Mouse (Mus musculus) stomach, postnatal 0 days (tissue): ENCODE data around the gene Zer1. TPM values are rescaled to one million over a fixed set of nuclear protein-coding genes. Genes with fewer than 3 reads are reported as not detected.
A peak's percentile ranks its signal among the peaks of the same experiment; 100 is the strongest.
"Not testable (repeated sequence)": the region's sequence is repeated elsewhere in the genome, so short reads cannot be mapped to it uniquely, and the experiment has no call there.

ENCODE experiments used
- ATAC-seq: fragments of 200-750 bp; cut with Nextera tagmentation; 2 replicates; pipeline ENCODE4 v1.8.0; 2017; ENCODE audit not compliant: low FRiP score, low TSS enrichment
- DNase-seq: peaks from one replicate; pipeline ENCODE4 v3.0.0-alpha.2; 2016; ENCODE audit warnings: low spot score
- H3K27ac ChIP-seq: fragments of 300-500 bp; sonication (generic); replicated peaks from 2 replicates; pipeline ENCODE4 v1.5.1; 2014; ENCODE audit warnings: mild to moderate bottlenecking, control low read depth
- H3K27me3 ChIP-seq: fragments of 300-500 bp; sonication (generic); 2 replicates; pipeline ENCODE4 v1.6.1; 2014; ENCODE audit warnings: low read length; ENCODE audit not compliant: control insufficient read depth, insufficient read depth
- H3K36me3 ChIP-seq: fragments of 300-500 bp; sonication (generic); 2 replicates; pipeline ENCODE4 v1.6.1; 2014; ENCODE audit warnings: low read length, mixed read lengths; ENCODE audit not compliant: control insufficient read depth, insufficient read depth
- H3K4me1 ChIP-seq: fragments of 300-500 bp; sonication (generic); replicated peaks from 2 replicates; pipeline ENCODE4 v1.6.1; 2014; ENCODE audit warnings: antibody characterized with exemption; ENCODE audit not compliant: control insufficient read depth, insufficient read depth
- H3K4me2 ChIP-seq: fragments of 300-500 bp; sonication (generic); replicated peaks from 2 replicates; pipeline ENCODE4 v1.6.1; 2014; ENCODE audit warnings: low read depth, mild to moderate bottlenecking, control low read depth, moderate library complexity
- H3K4me3 ChIP-seq: fragments of 300-500 bp; sonication (generic); 2 replicates; pipeline ENCODE4 v1.5.1; 2014; ENCODE audit warnings: low read depth, low read length, control low read depth
- H3K9ac ChIP-seq: fragments of 300-500 bp; sonication (generic); 2 replicates; pipeline ENCODE4 v1.6.1; 2014; ENCODE audit warnings: mild to moderate bottlenecking, low read length, control low read depth, mixed read lengths
- H3K9me3 ChIP-seq: fragments of 300-500 bp; sonication (generic); 2 replicates; pipeline ENCODE4 v1.6.1; 2016; ENCODE audit warnings: low read length; ENCODE audit not compliant: control insufficient read depth
- CTCF ChIP-seq: IDR thresholded peaks from 2 replicates; pipeline ENCODE4 v1.5.1; 2016; ENCODE audit warnings: antibody characterized with exemption, low read depth, mild to moderate bottlenecking, moderate library complexity
- EP300 ChIP-seq: optimal IDR thresholded peaks from 2 replicates; pipeline ENCODE3; 2016; ENCODE audit warnings: antibody characterized with exemption
- WGBS: fragments of 180-500 bp; shearing (Covaris S2); extraction: QIAGEN DNeasy Blood & Tissue Kit; methylation state at CpG from one replicate; pipeline ENCODE4 v1.1.7; 2014; 5-methylcytosine and 5-hydroxymethylcytosine counted together
- polyA plus RNA-seq: library from polyadenylated mRNA; unstranded; fragments of >200 nt; fragmentation: Nextera tagmentation; extraction: Ambion mirVana; gene quantifications from 2 replicates; pipeline ENCODE4 v1.2.1, GENCODE M21; 2015

Gene Zer1
- polyA plus RNA-seq, 1 experiment from 2014 or later, result 3.1 TPM

DNA sequence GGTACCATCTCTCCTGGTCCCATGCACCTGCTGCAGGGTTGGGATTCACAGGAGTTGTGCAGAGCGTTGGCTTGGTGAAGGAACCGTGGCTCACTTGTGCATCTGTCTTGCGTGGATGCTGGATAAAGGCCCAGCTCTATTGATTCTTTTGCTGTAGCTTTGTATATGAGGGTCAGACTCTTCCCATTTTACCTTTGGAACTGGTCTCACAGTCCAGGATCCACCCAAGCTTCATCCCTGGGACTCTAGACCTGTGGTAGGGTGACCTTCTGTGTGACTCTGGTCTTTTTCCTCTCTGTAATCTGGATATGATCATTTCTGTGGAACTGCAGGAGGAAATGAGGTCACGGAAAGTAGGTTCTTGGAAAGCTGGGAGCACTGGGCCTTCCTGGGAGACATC is 20.1 kb upstream of the Zer1 start:
- no peak overlapping the region for H3K4me2 ChIP-seq
- H3K4me3 ChIP-seq, result no peak overlapping the region
- H3K27me3 ChIP-seq, result no peaks in the 10 kb centered on the region
- peaks cover 53% of the 10 kb centered on the region for H3K36me3 ChIP-seq
- DNase-seq (no peak), ATAC-seq (no peak)
- H3K9me3 ChIP-seq, result no peaks in the 10 kb centered on the region
- no peaks in the 10 kb centered on the region for H3K4me1 ChIP-seq
- H3K27ac ChIP-seq, result no peak overlapping the region
- TF ChIP-seq EP300, result no peak
- TF ChIP-seq CTCF, result no peak
- WGBS, result 96% methylated on average over 4 of the region's 4 CpGs
- no peak overlapping the region for H3K9ac ChIP-seq

DNA sequence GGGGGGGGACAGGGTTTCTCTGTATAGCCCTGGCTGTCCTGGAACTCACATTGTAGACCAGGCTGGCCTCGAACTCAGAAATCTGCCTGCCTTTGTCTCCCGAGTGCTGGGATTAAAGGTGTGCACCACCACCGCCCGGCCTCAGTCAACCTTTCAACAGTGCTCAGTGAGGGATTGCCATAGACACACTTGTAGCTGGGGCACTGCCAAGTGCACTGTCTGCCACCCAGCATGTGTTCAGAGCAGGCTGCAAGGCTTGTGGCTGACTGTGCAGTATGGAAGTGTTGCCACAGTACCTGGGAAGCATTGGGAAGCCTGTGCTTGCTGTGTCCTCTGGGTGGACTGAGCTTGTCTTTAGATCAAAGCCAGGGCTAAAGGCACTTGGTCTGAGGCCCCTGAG is 15.6 kb upstream of the Zer1 start:
- not testable (repeated sequence) for H3K27me3 ChIP-seq, H3K9ac ChIP-seq, H3K4me1 ChIP-seq, ATAC-seq, DNase-seq, H3K27ac ChIP-seq, H3K9me3 ChIP-seq, H3K4me2 ChIP-seq, H3K4me3 ChIP-seq
- WGBS, result 85% methylated on average over 4 of the region's 4 CpGs
- H3K36me3 ChIP-seq, result peaks cover 31% of the 10 kb centered on the region

DNA sequence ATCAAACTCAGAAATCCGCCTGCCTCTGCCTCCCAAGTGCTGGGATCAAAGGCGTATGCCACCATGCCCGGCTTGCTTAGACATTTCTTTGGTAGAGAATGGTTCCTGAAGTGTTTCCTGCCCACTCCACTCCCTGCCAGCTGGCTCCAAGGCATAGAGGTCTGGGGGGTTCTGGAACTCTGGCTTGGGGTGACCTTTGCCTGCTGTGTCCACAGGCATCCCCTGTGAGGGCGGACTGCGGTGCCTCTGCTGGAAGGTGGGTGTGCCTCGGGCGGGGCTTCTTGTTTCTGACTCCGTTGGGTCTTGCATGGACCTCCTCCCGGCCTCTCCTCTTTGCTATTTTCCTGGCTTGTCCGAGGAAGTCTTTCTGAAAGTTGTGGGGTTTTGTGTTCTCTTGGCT is 12.1 kb upstream of the Zer1 start:
- peaks cover 7% of the 10 kb centered on the region for H3K4me1 ChIP-seq
- no peak overlapping the region for H3K4me2 ChIP-seq
- H3K9ac ChIP-seq, result no peak overlapping the region
- ATAC-seq, result no peak
- no peak overlapping the region for H3K4me3 ChIP-seq
- H3K36me3 ChIP-seq, result peaks cover 15% of the 10 kb centered on the region
- DNase-seq, result no peak
- H3K27me3 ChIP-seq, result no peaks in the 10 kb centered on the region
- no peaks in the 10 kb centered on the region for H3K9me3 ChIP-seq
- no peak for TF ChIP-seq CTCF
- no peak overlapping the region for H3K27ac ChIP-seq
- 69% methylated on average over 10 of the region's 10 CpGs for WGBS

DNA sequence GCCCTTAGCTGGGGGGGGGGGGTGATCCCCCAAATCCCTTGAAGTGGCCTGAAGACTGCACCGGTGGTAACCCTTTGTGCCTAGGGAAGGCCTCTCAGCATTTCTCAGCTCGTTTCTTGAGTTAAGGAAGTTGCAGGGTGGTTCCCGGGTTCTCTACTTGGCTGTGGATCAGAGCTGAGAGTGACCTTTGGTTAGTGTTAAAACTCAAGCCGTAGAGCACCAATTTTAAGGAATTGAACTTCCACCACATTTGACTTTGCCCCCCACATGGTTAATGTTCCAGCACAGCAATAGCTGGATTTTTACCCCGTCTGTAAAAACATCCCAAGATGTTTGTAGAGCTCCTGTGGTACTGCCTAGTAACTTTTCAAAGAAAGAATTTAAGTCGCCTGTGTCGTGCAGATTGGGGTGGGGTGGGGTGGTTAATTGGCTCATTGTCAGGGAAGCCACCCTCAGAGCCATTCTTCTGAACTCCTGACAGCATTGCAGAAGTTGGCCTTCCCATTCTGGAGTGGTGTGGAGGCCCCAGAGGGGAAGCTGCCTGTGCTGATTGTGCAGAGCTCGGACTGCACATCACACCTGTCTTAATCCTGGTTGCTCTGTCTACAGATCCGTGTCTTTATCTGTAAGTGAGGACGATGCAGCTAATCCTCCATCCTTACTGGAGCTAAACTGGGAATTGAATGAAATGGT is 10.7 kb upstream of the Zer1 start:
- Histone ChIP-seq H3K4me1 (peaks cover 7% of the 10 kb centered on the region), H3K4me3 (peak overlapping the region; percentile 87), H3K9ac (peak overlapping the region; percentile 84), H3K9me3 (no peaks in the 10 kb centered on the region), H3K36me3 (peaks cover 4% of the 10 kb centered on the region; the same call in 1 of the 2 replicates), H3K4me2 (peak overlapping the region; percentile 85), H3K27me3 (no peaks in the 10 kb centered on the region), H3K27ac (peak overlapping the region; percentile 88)
- TF ChIP-seq EP300 (no peak), CTCF (no peak)
- 50% methylated on average over 10 of the region's 10 CpGs for WGBS
- DNase-seq (no peak), ATAC-seq (no peak)

DNA sequence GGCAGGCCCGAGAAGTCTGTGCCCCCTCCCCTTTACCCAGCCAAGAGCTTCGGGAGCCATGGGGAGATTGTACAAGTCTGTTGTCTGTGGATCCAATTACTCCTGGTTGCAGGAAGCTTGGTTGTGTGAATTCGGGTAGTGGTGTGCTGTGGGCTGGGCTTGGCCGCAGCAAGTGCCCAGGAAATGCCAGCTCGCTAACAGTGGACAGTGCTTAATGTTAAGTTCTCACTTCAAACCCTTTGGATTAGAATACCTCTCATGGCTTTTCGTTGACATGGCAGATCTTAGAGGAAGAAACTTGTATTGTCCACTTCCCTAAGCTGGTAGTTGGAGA is 10.0 kb upstream of the Zer1 start:
- Histone ChIP-seq H3K9ac (peak overlapping the region; percentile 84), H3K27ac (peak overlapping the region; percentile 88), H3K9me3 (no peaks in the 10 kb centered on the region), H3K4me2 (peak overlapping the region; percentile 85), H3K36me3 (0 out of 2 replicates have a peak, but pooled peaks cover 3% of the 10 kb centered on the region), H3K4me1 (peaks cover 7% of the 10 kb centered on the region), H3K4me3 (peak overlapping the region; percentile 87), H3K27me3 (no peaks in the 10 kb centered on the region)
- peak; percentile 3; the same call in 1 of the 2 replicates for ATAC-seq
- WGBS, result 14% methylated on average over 6 of the region's 6 CpGs
- no peak for TF ChIP-seq EP300
- no peak for TF ChIP-seq CTCF
- DNase-seq, result no peak

DNA sequence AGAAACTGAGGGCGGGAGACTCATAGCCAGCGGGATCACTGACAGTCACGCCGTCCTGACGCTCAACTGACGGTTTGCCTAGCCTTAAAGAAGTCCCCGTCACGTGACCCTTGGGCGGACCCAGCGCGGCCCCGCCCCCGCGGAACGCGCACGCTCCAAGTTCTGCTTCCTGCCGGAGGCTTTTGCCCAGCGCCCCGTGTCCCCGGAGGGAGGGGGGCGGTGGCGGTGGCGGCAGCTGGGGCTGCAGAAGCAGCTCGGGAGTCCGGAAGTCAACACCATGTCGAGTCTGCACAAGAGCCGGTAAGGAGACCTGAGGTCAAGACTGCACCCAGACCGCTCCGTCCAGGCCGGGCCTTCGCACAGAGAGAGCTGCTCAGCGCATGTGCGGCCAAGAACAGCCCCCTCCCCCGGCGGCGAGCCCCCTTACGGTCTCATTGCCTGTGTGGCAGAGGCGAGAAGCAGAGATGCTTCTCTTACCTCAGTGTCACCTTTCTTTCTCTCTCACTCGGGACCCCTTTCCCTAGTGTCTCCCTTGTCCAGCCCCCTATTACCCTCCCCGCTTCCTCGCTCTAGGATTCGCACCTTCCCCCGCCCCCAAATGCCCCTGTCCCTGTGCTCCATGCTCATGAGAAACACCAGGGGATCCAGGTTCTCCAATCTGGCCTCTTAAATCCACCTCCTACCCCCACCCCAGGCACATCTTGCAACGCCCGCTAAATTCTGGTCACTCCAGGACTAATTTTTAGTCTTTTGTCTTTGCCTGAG is 9.4 kb upstream of the Zer1 start, which contains the start of gene Tbc1d13:
Gene Tbc1d13 (plus strand): TSS at position 134 of the 765 bp plus-strand sequence.
- DNase-seq (peak; percentile 97), ATAC-seq (peak; percentile 95)
- Histone ChIP-seq H3K9ac (peak within 1 kb of the TSS; percentile 84), H3K27ac (peak within 1 kb of the TSS; percentile 88), H3K36me3 (0 out of 2 replicates have a peak, but pooled peaks cover 3% of the 10 kb centered on the region), H3K4me3 (peak within 1 kb of the TSS; percentile 87), H3K4me1 (peaks cover 7% of the 10 kb centered on the region), H3K4me2 (peak within 1 kb of the TSS; percentile 85), H3K9me3 (no peaks in the 10 kb centered on the region), H3K27me3 (no peaks in the 10 kb centered on the region)
- TF ChIP-seq CTCF (peak; percentile 8; the same call in 1 of the 2 replicates), EP300 (peak; percentile 43)
- WGBS, result under 1% methylated on average over 45 of the region's 46 CpGs
